Mouse (Mus musculus) T-helper 1 cell (primary cell): Measurements from ENCODE around the gene Sys1.

Source experiments
- in situ Hi-C: fragments of 300-600 bp; cut with MboI, MseI; formaldehyde crosslinking; loops from one replicate; pipeline ENCODE4 v1.15.1; 2025; ENCODE audit warnings: high pct_unique_total_duplicates

Gene Sys1

DNA sequence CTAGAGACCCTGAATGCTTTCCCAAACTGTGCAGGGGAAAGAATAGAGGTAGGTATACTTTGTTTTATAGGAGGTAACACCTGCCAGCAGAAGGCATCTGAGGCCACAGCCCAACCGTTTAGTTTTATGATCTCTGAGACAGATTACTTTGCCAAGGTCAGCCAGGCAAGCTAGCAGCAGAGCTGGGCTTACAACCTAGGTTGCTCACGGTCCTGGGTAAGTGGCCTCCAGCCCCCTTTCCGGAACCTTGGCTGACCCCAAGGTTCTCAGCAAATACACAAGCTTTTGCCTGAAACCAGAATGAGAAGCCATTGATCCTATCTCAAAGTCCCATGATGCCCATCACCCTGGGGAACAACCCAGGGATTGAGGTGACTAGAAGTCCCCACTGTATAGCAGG, 22.1 kb upstream of the Sys1 start:
- in situ Hi-C loops = no loop called here

- in situ Hi-C loops = no loop called here
Observed at GRCm38 (mm10) chr2:164435216-164436090, 21.3 kb upstream of the Sys1 start.

GRCm38 (mm10) chr2:164436215-164436913, 20.4 kb upstream of the Sys1 start:
- in situ Hi-C loops = no loop called here

DNA sequence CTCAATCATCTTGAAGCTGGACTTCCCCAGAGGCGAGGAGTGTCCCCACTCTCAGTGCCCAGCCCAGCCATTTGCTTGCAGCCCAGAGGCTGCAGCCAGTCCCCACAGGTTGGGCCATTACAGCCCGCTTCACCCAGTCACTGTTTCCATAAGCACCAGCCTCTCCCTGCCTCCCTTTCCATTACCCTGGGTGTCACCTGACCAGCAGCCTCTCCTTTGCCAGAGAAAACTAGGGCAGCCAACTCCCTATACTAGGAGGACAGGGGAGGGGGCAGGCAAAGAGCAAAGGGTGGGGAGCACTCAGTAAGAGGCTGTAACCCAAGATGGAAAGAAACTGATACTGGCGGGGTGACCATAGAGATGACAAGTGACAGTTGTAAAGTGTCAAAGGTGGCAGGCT, 19.8 kb upstream of the Sys1 start:
- in situ Hi-C loops = no loop called here

- in situ Hi-C loops = no loop called here
Observed at GRCm38 (mm10) chr2:164437710-164438109, 19.1 kb upstream of the Sys1 start.

DNA sequence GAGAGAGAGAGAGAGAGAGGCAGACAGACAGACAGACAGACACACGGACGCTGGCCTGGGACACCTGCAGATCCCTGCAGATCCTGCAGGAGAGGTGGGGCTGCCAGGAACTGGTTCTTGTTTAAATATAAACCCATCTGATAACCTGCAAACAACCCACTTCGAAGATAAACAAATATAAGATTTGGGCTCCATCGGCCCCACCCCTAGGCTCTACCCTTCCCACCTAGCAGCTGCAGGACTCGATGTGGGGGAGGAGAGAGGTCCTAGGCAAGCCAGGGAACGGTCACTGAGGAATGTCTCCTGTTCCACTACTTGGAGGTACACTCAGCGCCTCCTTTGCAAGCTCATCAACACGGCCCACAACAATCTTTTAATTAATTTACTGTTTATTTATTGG, 18.5 kb upstream of the Sys1 start:
- in situ Hi-C loops = no loop called here

- in situ Hi-C loops = no loop called here
Observed at GRCm38 (mm10) chr2:164439001-164439421, 17.8 kb upstream of the Sys1 start.

GRCm38 (mm10) chr2:164440314-164440713, 16.4 kb upstream of the Sys1 start:
- in situ Hi-C loops = no loop called here

DNA sequence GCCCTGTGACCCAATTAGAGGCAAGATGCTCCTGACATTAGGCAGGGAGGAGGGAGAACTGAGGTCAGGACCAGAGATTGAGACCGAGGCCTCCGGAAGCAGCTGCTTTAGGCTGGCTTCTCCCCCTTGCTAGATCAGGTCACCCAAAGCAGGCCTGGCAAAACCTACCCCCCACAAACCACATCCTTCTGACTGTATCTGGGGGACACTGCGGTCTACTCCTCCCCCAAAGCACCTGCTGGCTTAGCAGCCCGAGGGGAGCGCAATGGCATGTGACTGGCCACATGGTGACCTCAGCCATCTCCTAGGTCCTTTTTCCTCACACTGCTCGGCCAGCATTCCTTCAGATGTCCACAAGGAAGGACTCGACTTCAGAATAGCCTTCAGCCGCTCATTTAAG, 15.6 kb upstream of the Sys1 start:
- in situ Hi-C loops = no loop called here

GRCm38 (mm10) chr2:164441731-164442130, 15.0 kb upstream of the Sys1 start:
- in situ Hi-C loops = no loop called here

DNA sequence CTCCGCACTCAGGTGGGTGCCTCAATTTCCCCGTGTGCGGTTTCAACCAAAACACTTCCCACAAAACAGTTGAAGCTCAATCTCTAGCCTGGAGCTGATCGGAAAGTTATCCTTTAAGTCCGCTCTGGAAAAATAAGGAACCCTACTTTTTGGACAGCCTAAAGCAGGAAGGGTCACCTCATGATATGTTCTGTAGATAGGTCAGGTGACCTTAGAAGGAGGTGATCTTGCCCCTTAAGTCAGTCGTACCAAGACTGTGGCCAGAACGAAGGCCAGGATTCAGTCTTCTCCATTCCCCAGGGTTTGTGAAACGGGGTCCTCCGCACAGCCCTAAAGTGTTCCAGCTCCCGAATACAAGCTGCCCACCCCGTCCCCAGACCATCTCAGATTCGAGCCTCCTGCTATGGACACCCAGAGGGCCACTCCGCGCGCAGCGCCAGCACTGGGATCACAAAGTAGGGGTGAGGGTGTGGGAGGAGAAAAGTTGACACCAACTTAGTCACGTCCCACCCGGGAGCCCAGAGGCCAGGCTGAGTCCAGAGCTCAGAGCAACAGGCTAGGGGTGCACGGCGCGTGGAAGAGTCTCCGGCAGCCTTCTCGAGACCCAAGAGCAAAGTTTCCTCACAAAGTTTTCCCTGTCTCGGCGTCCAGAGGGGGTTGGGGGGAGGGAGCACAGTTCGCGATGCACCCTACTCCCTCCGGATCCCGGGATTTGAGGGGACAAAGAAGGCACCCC, 14.3 kb upstream of the Sys1 start:
- in situ Hi-C loops = no loop called here

GRCm38 (mm10) chr2:164443051-164443437, 13.7 kb upstream of the Sys1 start:
- in situ Hi-C loops = no loop called here

GRCm38 (mm10) chr2:164443460-164444000, 13.2 kb upstream of the Sys1 start, which contains the start of gene Sdc4:
Gene Sdc4 (minus strand): TSS chr2:164443887.
- in situ Hi-C loops = no loop called here

GRCm38 (mm10) chr2:164444701-164445100, 12.1 kb upstream of the Sys1 start:
- in situ Hi-C loops = no loop called here

DNA sequence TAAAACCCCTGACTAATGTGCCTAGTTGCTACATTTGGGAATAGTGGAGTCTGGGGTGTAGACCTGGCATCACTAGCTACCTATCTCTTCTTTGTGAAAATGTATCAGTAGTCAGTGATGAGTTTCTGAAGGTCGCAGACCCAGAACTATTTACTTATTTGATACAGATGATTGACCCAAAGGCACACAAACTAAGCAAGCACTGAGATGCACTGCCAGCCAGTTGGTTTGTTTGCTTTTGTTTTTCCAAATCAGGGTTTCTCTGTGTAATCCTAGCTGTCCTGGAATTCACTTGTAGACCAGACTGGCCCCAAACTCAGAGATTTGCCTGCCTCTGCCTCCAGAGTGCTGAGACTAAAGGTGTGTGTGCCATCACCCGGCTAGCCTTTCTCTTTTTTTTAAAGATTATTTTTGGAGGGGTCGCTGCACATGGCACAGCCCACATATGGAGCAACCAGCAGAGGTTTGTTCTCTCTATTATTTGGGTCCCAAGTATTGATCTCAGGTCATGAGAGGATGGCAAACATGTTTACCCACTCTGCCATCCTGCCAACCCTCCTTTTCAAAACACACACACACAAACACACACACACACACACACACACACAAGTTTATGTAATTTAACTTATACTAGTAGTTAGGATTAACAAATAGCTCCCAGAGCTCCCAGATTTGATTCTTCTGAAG, 11.2 kb upstream of the Sys1 start:
- in situ Hi-C loops = no loop called here

DNA sequence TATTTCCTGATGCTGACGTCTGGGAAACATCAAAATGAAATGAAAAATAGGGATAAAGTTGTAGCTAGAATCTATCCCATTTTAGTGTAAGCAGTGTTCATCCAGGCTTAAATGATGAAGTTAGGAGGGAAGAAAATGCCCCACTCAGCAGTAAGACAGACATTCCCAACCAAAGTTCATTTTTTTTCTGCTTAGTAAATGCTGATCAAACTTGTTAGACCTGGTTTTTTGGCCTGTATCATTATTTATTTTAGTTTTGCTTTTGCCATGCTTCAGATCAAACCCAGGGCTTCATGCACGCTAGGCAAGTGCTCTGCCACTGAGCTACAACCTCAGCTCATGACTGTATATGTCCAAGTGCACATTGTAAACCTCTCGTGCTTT, 10.7 kb upstream of the Sys1 start:
- in situ Hi-C loops = no loop called here

DNA sequence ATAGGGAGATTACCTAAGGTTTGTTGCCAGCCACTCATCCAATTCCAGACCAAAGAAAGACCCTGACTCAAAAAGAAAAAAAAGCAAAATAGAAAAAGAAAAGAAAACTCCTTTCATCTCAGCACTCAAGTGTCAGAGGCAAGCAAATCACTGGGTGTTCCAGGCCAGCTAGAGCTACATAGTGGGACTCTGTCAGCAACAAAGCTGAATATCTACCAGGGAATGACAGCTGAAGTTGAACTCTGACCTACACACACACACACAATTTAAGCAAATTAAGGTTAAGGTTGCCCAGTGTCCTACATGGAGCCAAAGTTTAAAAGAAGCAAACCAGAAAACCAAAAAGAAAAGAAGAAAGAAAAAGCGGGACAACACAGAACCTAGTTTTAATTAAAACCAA, 8.6 kb upstream of the Sys1 start:
- in situ Hi-C loops = no loop called here

- in situ Hi-C loops = no loop called here
Observed at GRCm38 (mm10) chr2:164448921-164449320, 7.8 kb upstream of the Sys1 start.

- in situ Hi-C loops = no loop called here
Observed at GRCm38 (mm10) chr2:164449341-164450042, 7.3 kb upstream of the Sys1 start.

DNA sequence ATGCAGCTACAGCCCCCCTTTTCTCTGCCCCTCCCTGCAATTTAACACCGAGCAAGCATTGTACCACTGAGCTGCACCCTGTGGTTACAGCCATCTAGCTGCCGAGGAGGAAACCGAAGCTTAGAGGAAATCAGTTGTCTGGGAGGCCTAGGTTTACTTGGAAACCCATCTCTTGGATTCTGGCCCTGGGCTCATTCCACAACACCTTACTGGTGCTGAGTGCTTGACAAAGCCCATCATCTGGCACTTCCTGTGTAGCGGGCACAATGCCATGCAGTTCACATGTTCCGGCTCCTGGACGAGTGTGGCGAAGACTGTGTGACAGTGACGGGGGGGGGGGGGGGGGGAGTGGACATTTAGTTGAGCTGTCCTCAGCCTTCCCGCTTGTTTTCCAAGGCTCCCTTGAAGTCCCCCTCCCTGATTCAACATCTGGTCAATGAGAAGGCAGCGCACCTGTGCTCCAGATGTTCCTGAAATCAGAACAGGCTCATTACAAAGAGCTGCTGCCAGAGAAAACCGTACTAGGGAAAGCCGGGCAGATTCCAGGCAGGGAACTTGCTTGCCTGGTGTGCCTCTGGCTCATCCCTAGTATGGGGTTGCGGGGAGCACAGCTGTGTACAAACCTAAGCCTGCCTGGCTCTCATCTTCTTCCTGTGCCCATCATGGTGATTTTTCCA, 4.6 kb upstream of the Sys1 start:
- in situ Hi-C loops = no loop called here
